Mouse (Mus musculus) adrenal gland, adult 18-20 months (tissue): ENCODE measurements at regions not wholly inside any gene's neighbourhood (a gene's known extent, or its start where the extent isn't known, plus 50 kb on each side); places are given as distances from the start of the nearest gene placed in this dataset.

Experiments used
- DNase-seq, 2 experiments: peaks; one replicate each; pipeline ENCODE4 v3.0.0; 2021 to 2022; ENCODE audit warnings: low spot score in 2 of 2

- DNase-seq, result no peak
Observed at GRCm38 (mm10) chr7:95952395-95952794, 218.7 kb upstream of the Tenm4 start.

DNA sequence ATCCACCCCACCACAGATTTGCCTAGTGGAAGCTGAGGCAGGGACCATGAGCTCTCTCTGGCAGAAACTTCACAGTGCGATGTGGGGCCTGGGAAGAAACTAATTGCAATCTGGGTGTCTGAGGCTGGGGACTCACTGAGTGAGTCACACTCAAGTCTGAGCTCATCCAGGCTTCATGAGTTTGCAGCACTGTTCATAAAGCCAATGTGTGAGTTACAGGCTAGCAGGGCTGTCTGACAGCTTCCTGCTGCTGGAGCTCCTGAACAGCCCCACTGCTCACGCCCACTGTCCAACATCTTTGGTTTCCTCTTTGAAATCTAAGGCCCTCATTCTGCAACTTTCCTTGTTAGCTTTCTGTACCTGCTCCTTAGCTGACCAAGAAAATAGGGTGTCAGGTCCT, 216.5 kb upstream of the Tenm4 start:
- no peak for DNase-seq

GRCm38 (mm10) chr7:95955119-95955518, 215.9 kb upstream of the Tenm4 start:
- DNase-seq, result no peak

- DNase-seq, result no peak
Observed at GRCm38 (mm10) chr7:95959068-95959467, 212.0 kb upstream of the Tenm4 start.

DNA sequence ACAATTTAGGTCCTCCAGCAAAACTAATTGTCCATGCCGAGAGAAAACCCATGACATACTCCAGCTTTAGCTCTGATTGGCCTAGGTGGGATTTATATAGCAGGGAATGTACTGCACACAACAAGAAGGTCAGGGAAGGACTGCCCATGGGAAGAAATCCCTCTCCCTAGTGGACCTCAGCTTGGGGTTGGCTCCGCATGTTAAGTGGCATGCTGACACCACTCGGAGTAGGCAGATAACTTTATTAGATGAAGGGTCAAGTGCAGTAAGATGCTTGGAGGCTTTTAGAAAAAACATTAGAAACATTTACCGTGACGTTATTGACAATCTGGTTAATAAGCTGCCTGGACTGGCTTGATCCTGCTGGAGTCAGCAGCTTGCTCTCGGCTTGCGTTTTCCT, 199.2 kb upstream of the Tenm4 start:
- no peak for DNase-seq

DNA sequence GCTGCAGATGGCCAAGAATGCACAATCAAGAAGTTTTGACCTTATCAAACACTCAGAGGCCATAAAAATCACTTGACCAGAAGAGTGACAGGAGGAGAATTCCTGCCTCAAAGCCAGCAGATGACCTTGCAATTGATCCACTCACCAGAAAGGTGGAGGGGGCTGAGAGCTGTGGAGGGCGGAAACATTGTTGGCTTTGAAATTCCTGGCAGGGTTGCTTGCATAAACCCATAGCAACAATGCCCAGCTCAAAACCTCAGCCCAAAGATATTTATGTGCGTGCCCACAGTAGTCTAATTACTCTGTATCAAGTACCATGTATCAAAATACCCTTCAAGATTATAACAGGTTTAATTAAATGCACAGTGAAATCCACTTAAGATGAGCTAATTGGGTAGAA, 197.0 kb upstream of the Tenm4 start:
- no peak for DNase-seq

DNA sequence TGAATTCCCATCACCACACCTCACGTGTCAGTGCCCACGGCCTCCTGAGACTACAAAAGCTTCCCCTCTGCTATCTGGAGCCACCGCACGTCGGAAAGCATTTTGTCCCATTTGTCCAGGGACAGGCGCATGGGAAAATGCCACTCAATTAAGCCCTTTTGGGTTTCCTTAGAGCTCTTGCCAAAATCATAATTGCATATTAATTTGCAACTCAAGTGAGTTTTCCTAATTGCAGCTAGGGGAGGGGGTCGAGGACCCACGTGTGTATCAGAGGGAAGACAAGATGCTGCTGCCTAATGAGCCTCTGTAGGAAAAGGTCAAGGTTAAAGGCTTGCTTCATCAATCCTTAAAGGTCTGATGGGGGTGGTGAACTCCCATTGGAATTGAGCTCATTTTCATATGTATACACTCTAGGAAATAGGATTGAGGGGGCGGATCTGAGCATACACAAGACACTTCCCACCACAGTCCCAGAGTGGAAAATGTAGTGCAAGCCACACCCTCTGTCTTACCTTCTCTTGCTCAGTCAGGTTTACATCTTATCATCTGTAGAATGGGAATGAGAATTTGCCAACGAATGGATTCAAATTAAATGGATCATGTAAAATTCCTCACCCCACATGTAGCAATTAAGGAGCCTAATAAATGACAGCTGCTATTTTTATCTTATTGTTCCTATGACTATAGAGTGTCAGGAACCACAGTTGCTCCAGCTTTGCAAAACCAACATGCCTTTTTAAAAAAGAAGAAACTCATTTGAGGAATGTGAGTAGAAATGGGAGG, 179.6 kb upstream of the Tenm4 start:
- DNase-seq, result no peak

- no peak for DNase-seq
Observed at GRCm38 (mm10) chr7:95992033-95992516, 179.0 kb upstream of the Tenm4 start.

DNA sequence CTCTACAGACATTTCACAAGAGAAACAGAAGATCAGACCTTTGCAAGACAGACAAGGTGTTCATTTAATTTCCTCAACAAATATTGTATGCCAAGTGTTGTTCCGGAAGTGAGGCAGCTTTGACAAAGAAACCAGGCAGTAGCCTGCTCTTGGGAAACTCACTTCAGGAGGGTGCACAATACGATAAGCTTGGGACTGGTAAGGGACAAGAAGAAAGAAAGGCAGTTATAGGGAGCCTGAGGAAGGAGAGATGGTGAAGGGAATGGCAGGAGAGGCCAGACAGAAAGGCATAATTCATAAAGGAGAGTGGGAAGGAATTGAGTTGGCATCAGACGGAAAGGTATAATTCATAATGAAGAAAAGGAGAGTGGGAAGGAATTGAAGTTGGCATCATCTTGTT, 178.5 kb upstream of the Tenm4 start:
- DNase-seq, result no peak

DNA sequence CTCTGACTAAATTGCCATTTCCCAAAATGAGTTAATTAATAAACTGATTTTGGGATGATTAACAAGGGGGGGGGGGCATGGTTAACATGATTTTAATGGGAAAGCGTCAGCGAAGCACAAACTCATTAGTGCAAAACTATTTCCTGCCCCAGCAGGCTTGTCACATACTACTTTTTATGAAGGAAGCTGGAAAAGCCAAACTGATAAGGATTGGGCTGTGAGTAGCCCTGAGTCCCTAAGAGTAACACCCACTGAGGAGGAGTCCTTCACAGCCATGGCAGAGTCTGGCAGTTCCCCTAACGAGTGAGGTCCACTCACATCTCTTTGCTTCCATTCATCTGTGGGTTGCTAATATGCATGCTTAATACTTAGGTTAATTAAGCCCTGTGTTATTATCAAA, 173.9 kb upstream of the Tenm4 start:
- no peak for DNase-seq

DNA sequence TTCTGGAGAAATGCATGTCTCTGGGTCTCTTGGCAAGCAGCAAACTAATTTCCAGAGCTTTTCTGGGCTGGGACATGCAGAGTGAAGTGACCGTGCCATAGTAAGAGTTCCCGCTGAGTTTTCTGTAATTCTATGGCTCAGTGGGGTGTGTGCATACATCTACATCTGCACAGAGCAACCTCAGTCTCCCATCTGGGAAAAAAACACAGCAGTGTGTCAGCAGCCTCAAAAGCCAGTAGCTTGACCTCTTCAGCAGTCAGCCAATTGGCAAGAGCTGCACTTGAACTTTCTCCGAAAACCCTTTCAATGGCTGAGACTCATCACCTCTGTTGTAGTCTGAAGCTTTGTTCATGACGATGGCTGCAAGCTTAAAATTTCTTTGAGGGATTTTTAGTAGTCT, 171.9 kb upstream of the Tenm4 start:
- DNase-seq, result no peak

DNA sequence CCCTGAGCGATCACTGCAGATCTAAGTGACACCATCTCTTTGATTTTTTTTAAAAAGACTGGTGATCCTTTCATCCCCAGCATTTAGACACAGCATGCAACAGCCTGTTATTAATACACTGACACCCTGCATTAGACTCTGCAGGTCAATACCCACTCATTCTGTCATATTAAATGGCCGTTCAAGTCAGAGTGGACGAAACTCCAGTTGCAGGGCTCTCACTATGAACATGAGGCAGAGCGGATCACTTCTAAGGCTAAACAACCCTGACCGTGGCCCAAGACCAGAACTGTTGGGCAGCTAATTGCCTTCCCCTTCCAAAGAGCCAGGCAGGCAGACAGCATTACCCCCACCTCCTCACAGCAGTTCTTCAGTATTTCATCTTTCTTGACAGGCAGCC, 168.6 kb upstream of the Tenm4 start:
- DNase-seq, result no peak

GRCm38 (mm10) chr7:96006299-96006698, 164.7 kb upstream of the Tenm4 start:
- DNase-seq, result no peak

DNA sequence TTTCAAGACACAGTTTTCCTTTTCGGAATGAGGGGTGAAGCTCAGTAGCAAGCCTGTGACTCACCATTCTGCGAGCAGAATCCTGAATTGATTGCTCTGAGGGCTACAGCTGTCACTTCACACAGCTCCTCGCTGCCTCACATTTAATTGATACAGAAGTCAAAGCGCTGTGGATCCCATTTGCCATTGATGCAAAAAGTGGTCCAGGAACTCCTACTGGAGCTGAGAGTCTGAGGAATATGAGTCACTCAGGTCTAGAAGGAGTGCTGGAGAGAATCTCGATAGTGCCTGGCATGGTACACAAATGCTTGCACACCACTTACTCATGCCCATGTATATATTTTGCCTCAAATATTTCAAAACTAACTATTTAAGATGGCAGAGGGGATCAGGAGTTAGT, 158.0 kb upstream of the Tenm4 start:
- no peak for DNase-seq

DNA sequence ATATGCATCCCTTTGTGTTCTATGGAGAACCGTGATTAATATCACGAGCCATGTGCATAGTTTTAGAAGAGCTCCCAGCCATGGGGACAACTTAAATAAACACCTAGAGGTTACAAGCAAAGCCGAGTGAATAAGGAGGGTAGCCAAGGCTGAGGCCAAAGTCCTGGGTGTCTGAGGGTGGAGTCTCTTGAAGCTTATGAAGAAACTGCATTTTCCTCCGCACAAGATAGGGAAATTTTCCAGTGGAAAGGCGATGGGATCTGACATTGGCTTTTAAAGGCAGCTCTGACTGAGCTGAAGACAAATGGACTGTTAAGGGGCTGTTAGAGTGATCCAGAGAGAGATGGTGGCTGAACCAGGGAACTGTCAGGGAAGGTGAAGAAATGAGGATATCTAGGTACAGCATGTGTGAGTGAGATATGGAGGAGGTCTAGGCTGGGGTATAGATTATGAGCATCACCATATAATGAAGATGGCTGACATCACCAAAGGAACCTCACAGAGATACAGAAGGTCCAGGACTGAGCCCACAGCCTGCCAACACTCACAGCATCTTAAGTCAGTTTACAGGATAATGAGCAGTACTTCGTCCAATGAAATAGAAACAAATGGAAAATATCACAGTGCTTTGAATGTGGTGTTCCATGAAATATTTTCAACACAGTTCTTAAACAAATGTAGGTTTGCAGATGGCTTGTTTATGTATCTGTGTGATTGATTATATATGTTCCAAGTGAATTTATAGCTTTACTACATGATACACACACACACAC, 153.7 kb upstream of the Tenm4 start:
- DNase-seq, result no peak

GRCm38 (mm10) chr7:96024048-96024447, 147.0 kb upstream of the Tenm4 start:
- no peak for DNase-seq

GRCm38 (mm10) chr7:96026781-96027418, 144.1 kb upstream of the Tenm4 start:
- DNase-seq, result no peak

- DNase-seq, result no peak
Observed at GRCm38 (mm10) chr7:96033636-96034035, 137.4 kb upstream of the Tenm4 start.

- no peak for DNase-seq
Observed at GRCm38 (mm10) chr7:96035456-96035855, 135.6 kb upstream of the Tenm4 start.

DNA sequence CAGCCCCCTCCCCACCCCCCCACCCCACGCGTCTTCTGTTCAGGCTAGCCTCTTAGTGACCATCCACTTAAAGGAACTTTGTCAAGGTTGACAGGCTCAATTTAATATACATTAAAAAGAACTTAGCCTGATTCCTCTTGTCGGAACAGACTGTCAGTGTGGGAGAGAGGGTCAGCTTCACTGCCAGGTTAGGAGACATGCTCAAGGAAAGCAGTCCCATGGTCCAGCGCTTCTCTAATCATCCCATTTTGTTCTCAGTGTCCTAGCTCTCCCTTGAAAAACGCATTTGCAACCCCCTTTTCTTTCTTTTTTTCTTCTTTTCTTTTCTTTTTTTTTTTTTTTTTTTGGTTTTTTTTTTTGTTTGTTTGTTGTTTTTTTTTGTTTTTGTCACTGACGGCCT, 131.4 kb upstream of the Tenm4 start:
- DNase-seq, result no peak

GRCm38 (mm10) chr7:96041806-96042205, 129.2 kb upstream of the Tenm4 start:
- DNase-seq, result no peak

DNA sequence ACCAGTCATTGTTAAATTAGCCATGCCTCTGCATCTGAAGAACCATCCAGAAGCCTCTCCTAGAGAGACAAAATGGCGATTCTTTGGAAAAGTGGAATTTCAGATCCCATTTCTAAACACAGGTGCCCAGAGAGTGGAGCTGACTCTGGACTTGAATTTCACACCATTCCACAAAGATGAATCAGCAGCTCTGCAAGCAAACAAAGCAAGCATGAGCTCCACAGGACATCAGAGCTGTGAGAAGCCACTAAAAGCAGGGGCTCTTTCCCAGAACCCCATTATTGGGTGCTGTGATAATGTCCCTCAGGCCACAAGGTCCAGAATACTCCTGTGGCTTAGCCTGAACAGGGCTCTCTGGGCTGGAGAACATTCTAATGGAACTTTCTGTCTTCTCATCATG, 119.4 kb upstream of the Tenm4 start:
- no peak for DNase-seq
